Mouse (Mus musculus) testis, postnatal 14 days (tissue): ENCODE measurements around the gene Cpne8.

Experiments used
- DNase-seq: peaks from one replicate; pipeline ENCODE4 v3.0.0; 2021; ENCODE audit warnings: low spot score

Cpne8 gene

DNA sequence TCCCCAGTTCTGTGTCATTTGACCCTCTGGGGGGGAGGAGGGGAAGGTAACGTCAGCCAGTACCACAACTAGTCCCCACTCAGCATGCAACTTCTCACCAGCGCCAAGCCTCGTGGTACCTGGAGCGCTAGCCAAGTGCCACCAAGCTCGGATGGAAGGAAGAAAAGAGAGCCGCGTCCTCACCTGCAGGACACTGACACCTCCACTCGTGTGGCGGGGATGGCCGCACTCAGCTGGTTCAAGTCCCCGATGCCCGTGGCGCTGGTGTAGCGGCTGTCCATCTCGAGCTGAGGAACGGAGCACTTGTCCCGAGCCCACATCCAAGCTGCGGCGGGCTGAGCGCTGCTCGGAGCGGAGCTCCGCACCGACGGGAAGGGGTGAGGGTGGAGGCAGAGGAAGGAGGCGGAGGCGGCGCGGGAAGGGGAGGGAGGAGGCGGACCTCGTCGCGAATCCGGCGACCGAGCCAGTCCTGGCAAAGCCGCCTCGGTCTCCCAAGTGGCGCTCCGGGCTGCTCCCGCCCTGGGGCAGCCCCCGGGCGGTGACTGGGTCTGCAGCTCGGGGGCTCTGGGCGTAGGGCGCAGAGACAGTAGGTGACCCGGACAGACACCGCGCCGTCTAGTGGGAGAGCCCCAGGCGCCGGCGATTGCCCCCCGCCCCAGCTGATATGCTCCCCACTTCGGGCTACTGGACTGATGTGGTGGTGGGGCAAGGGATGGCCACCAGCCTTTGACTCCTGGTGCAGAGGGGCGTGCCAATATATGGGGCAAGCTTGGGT is at the start of gene Cpne8:
Gene Cpne8, minus strand, starts transcription at position 448 of the 775 bp plus-strand sequence.
- peak; percentile 56 for DNase-seq

DNA sequence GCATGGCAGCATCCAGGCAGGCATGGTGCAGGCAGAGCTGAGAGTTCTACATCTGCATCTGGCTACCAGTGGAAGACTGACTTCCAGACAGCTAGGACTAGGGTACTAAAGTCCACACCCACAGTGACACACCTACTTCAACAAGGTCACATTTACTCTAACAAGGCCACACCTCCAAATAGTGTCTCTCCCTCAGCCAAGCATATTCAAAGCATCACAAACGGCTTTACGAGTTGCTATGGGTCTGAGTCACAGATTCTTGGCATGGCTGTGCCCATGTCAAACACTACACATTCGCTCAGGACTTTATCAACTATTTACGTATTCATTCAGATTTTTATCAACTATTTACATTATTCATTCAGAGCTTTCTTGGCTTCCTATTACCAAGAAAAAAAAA is 38.5 kb upstream of the Cpne8 start:
- DNase-seq, result no peak

DNA sequence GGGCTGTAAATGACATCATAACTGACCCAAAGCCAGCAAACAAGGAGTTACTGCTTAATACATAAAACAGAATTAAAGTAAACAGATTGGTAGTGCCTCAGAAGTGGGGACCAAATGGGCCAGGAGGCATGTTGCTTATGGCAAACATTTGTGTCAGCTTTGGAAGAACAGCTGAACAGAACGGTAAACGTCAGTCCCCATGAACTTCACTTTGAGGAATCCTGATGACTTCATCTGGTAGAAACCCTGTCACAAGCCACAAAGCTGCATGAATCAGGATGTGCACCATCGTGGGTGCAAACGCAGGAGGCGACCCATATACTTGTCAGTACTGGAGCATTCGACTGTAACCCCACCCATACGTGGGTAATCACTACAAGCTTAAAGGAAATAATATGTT is 30.1 kb upstream of the Cpne8 start:
- DNase-seq, result no peak

DNA sequence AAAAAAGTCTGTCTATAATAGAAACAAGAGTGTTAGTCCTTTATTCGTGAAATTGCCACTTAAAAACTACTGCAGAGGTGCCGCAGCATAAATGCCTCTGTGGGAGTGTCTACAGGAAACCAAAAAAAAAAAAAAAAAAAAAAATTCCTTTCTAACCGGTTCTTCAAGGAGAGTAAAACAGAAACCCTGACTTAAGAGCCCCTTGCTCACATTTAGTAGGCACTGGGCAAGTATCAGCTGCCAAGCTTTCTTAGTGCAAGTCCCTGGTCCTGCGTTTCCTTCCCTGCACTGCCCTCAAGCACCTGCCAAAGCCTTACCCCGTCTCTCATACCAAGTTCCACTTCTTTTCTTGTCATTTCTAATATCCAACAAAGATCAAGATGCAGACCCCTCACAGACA is 25.1 kb upstream of the Cpne8 start:
- DNase-seq, result no peak

DNA sequence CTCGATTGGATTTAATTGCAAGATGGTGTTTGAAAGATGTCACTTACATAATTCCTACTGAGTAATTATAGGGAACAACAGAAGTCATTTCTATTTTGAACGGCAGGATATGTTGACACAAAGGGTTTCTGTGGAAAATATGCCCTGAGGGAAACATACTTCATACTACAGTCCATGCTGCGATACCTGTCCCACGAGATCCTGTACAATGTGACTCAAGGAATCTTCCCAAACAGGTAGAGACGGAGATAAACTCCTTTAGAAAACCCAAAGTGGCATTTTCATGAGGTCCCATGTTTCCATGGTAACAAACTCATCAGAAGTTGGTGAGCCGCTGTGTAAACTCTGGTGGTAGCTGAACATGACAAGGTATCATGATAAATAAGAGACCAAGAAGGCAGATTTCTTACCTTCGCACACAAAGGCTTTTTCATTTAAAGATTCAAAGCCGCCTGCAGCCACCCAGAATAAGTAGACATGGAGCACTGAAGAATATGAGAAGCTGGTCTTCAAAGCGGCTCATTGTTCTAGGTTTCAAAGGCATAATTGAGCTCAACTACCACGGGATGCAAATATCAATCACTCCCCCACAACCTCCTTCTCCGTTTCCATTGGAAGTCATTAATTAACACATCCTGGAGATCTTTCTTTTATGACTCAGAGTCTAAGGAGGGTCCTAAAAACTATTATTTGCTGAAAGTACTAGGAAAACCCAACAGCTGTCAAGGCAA is 24.4 kb upstream of the Cpne8 start:
- DNase-seq, result no peak

DNA sequence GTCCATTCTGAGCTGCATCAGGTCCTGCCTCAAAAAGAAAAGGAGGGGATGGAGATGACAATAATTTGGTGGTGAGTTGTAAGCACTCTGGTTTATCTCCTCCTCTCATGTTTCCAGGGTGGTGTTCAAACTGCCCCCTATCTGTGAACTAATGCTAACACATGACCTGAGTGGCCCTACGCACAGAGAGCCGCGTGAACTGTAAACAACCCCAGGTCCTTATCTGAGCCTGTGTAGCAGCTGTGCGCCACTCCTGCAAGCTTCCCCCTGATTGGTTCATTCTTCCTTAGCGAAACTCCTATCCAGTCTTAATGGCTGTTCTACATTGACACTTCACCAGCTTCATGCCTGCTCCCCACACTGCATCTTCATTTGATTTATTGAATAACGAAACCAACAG is 7.5 kb upstream of the Cpne8 start:
- DNase-seq, result no peak

DNA sequence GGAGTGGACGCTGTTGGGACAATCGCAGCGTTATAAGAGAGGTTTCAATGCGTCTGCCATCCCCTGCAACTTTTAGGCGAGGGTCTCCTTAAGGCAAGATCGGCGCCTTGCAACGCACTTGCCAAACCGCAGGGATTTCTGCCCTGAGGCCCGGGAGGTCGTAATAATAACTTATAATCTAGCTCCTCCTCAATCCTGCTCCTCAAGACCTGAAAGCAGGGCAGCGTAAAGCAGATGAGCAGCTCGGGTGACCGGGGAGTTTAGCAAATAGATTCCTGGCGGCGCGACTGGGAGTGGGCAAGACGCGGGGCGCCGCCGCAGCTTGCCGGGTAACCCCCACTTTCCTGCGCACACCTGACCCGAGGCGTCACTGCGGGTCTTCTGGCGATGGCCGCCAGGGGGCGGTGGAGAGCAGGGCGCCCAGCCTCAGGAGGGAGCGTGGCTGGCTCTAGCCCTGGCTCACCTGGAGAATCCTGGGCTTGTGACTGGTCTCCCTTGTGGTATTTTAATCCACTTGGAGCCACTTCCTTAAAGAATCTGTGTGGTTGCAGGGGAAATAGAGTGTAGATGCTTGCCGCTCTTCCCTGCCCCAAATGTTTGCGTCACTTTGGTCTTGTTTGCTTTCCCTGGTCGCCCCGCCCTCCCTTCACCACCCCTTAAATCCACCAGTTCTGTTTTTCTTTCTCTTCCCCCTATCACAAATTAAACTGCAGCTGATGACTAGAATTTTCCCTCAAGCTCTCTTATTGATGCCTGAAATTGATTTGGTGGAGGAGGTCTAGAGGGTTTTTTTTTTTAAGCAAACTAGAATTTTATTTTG is 738 bp upstream of the Cpne8 start:
- DNase-seq, result peak; percentile 60

DNA sequence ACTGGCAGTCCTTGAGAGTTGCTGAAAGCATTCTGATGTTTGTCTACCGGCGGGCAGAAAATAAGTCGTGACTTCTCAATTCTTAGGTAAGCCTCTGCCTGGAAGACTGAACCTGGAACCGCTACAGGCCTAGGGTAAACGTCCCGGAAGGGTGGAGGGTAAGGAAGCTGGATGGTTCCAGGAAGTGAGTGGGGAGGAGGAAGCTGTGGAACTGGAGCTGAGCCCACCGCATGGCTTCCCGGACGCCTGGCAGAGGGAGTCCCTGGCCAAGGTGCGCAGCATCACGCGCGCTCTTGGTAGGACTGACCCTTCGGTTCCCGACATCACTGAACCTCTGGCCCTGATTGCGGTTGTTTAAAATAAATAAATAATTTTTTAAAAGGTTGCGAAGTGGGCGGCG is 744 bp downstream of the Cpne8 start:
- no peak for DNase-seq

DNA sequence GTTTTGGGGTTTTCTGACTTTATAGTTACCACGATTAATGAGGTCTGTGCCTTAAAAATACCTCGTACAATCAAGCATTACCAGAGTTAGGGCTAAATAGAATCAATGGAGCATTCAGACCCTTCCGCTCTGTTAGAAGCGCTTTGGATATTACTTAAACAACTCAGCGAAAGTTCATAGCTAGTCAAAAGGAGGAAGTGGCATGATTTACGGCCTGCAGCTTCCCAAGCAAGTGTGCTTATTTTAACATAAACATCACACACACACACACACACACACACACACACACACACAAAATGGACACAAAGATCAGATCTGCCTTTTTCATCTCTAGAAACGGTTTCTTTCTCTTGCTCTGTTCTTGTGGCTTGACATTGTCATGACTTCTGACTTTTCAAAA is 9.7 kb downstream of the Cpne8 start:
- no peak for DNase-seq

DNA sequence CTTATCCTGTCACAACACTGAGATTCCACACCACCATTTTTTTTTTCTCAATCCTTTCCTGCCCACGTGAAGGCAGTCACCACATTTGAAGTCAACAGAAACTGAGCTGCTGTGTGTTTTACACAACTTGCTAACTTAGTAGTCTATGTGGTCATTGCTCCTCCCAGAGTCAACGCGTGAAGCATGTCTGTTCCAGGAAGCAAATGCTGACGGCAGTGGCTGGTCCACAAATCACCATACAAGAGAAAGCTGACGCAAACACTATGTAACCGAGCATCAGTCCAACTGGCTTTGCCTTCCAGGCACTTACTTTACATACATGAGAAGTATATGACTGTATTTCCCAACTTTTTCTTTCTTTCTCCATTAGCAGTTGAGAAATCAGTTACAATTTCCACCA is 12.3 kb downstream of the Cpne8 start:
- DNase-seq, result no peak

DNA sequence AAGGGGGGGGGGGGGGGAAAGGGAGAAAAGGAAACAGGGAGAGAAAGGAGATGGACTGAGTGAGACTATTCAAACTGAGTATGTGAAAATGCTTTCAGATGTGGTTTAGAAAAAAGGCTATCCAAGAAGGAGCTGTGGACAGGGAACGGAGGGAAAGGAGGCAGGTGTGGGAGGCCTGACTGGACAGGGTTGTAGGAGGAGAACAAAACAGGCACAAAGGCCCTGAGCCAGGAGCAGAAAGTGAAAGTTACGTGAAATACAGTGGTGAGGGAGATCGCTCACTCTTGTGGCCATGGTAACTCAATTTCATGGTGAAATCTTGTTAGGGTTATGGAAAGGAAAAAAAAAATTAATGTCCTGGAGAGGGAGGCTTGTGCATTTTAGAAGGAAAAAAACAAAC is 14.6 kb downstream of the Cpne8 start:
- DNase-seq, result no peak

DNA sequence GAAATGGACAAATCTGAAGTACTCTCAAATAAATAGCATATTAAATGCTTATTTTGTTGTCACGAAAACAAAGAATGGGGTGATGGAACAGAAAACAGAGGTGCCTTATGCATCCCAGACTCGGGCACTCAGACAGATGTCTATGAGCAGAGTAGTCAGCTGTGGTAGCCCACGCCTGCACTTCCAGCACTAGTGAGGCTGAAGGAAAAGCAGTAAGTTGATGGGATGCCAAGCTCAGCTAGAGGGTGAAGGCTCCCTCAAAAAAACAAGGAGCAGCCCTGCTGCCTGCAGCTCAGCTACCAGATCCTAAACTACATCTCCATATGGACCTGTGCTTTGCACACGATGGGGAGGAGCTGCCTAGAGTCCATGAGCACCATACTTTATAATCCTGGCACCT is 15.6 kb downstream of the Cpne8 start:
- no peak for DNase-seq

DNA sequence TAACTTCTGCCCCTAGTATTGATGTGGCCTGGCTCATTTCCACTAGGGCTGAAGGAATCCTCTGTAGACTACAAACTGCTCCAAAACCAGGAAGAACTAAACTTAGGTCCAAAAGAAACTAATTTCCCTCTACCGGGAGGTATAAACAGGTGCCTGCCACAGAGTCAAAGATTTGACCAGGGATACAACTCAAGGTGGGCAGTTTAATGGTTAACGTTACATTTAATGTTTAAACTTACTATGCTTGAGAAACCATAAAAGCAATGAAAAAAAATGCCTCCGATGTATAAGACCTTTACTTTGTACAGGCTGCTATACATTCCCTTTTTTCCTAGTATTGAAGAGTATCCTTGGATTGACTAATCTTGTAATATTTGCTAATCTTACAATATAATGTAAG is 18.5 kb downstream of the Cpne8 start:
- no peak for DNase-seq

DNA sequence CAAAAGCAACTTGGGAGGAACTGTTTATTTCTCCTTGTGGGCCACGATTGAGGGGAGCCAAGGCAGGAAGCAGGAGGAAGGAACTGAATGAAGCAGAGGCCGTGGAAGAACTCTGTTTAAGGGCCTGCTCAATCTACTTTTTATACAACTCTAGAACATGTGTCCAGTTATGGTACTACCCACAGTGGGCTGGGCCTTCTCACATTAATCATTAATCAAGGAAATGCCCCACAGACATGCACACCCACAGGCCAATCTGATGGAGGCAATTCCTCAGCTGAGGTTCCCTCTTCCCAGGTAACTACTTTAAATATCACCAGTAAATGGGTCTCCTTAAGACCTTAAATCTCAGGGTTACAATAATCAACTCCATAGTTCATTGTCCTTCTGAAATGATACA is 21.2 kb downstream of the Cpne8 start:
- DNase-seq, result no peak

DNA sequence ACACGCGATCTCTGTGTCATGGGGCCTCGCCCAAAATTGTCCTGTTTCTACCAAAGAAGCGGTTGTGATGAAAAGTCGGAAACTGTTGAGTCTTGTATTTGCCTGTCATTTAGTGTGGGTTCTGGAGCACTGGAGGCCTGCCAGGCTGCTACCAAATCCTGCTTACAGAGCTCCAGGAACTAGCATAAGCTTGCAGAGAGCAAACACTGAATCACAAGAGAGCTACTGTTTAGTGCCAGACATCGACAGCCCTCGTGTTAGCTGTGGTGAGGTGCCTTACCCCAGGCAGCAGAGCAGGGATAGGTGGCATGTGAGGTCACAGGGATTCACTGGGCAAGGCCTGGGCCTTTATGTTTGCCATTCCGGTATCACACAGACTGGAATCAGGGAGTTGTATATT is 22.7 kb downstream of the Cpne8 start:
- DNase-seq, result no peak

DNA sequence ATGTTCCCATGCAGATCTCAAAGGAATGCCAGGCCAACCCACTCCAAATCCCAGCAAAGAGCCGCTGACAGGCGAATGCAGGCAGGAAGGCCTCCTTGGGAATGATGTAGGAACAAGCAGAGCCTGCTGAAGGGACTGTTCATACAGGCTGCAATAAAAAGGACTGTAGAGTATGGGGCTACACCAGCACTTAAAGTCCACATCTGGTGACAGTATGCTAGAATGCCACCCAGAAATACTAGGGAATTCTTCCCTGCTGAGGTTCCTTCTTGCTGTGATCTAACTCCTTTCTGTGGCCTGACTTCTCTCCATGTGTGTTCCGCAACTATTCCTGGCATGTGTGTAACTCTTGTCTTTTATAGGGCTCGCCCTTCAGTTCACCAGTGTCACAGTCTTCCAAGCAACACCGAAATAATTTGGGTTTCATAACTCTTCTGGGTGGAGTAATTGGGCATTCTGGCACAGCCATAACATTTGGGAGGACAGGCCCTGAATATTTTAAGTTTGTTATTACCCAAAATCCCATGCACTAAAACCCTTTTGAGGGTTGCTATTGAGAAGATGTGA is 32.1 kb downstream of the Cpne8 start:
- DNase-seq, result no peak

DNA sequence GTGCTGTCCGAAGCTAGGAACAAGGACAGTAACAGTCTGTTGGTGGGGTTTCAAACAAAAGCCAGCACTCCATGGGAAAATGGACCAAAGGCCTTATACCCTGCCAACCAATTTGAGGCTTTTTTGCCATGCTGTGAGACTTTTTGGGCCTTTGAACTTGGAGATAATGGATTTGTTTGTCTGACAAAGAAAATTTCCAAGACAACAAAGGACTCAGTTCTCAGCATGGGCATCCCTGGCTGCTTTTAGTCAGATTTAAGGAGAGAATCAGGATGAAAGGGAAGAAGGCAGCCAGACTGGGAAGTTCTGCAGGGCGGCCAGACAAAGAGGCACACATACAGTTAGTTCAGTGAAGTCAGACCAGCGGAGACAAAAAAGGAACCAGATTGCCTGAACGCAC is 32.9 kb downstream of the Cpne8 start:
- no peak for DNase-seq

DNA sequence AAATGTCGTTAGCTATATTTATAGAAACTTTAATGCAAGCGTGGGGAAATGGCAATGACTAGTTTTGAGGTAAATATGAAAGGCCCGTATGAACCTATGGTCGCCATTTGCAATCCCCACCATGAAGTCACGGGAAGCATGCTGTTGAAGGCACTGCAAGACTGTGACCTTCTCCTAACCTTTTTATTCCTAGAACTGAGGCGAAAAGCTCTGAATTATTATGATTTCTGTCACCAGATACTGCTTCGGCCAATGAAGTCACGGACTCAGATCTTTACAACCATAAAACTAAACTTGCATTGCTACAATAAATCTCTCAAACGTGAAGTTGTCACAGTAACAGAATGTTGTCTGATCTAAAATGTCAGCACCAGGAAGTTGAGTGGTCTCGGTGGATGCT is 33.4 kb downstream of the Cpne8 start:
- DNase-seq, result no peak

DNA sequence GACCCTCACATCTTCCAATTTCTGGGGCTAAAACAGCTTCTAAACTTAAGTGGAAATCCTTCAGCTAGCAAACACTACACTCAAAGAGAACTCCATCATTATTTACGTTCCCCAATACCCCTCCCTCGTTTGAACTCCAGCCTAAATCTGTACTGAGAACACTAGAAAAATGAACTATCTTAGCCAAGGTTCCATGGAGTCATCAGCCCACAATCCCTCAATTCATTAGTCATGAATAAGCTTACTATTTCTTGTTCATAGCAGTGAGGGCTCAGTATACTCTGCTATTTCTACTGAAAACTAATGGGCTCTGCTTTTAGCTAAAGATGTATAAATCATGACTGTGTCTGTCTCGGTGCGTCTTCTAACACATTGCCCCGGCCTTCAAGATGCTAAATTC is 55.0 kb downstream of the Cpne8 start:
- no peak for DNase-seq

DNA sequence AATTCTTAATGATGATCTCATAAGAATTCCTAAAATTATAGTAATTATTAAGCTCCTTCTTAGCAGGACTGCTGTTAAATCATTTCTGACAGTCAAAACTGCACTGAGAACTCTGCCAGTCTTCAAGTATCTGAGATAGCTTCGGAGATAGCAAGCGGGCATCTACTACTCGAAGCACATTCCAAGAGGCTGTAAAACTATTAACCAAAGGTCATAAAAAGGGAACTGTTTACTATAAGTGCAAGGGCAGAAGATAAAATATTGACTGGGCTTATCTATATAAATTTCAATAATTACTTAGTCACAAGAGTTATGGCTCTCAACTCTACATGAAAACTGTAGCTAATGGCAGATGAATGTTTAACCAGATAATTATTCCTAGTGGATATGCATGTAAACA is 57.2 kb downstream of the Cpne8 start:
- DNase-seq, result no peak

DNA sequence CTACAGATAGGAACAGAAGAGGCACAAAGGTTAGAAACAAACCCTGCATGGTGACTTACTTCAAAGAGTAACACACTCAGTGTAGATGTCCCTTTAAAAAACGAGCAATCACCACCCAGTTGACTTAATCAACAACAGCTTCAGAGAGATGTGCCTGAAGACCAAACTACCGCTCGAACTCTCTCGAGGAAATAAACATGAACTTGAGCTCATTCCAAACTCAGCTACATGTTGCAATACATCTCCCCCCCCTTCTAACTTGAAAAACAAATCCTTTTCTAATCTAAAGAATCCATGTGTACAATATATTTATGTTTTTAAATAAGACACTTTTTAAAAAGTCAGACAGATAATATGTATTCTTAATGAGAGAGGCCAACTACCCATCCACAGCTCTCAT is 59.5 kb downstream of the Cpne8 start:
- DNase-seq, result no peak

DNA sequence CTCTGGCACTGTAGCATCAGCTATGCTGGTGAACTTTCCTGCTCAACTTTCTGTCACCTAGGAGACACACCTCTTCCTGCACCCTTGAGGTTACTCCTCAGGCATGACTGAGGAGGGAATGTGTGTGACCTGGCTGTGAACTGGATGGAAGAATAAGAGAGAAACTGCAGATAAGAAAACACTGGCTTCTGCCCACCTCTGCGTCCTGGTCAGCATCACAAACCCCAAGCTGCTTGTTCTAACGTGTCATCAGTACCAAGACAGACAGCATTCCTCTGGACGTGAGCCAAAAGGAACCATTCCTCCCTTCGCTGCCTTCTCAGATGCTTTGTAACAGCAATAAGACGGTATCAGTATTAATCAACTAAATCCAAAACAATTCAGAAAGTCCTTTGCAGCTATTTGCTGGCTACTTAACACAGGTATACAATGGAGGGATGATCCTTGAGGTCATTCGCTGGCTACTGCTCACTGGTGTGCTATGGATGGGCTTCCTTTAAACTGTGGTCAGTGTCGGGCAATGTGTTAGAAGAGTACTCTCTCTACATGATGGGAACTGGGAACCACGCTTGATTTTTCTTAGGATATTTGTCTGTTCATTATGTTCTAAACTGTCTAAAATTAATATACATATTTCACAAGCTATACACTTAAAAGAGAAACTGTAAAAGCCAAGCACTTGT is 63.0 kb downstream of the Cpne8 start:
- DNase-seq, result no peak
